In genomic region chr13:48015296-48015695, GRCm38 (mm10) we compare ENCODE assay signal across 14 mouse cellular contexts.
DNase-seq lines count a peak whose midpoint lies in the region; ATAC-seq and TF ChIP-seq lines count a peak whose summit lies in the region.
"Had no signal": no experiment of that assay in that cellular context is flagged by ENCODE, and none has a peak within 500 bp of the region (broad histone marks: within the 10 kb centered on the region; RNA-seq: fewer than 3 reads in every experiment).

No protein-coding gene starts in this region.

- H3K36me3 ChIP-seq in forebrain, embryonic 10.5 days (replicated peaks): no peaks in the 10 kb centered on the region
- no peaks in the 10 kb centered on the region for H3K36me3 ChIP-seq in forebrain, embryonic 14.5 days (ENCODE audit: control insufficient read depth, insufficient read depth, low read length)
- no peaks in the 10 kb centered on the region for H3K36me3 ChIP-seq in hindbrain, embryonic 12.5 days
- H3K36me3 ChIP-seq: embryonic facial prominence, embryonic 15.5 days; hindbrain, embryonic 13.5 days; limb, embryonic 13.5 days; liver, embryonic 15.5 days had no signal

- H3K9me3 ChIP-seq in forebrain, embryonic 10.5 days: no peaks in the 10 kb centered on the region
- H3K9me3 ChIP-seq in forebrain, embryonic 14.5 days (replicated peaks; ENCODE audit: control insufficient read depth, low read length): peaks cover 3% of the 10 kb centered on the region; the same call in 1 of the 2 replicates
- H3K9me3 ChIP-seq in hindbrain, embryonic 12.5 days (replicated peaks): no peaks in the 10 kb centered on the region
- H3K9me3 ChIP-seq: embryonic facial prominence, embryonic 15.5 days; hindbrain, embryonic 13.5 days; limb, embryonic 13.5 days; liver, embryonic 15.5 days had no signal

- no peak for DNase-seq in forebrain, embryonic 10.5 days (ENCODE audit: extremely low spot score, low spot score)
- no peak for DNase-seq in forebrain, embryonic 14.5 days (ENCODE audit: low spot score)
- no peak for DNase-seq in layer of hippocampus, adult 2 months (ENCODE audit: low spot score in 2 of 2)
- no peak for DNase-seq in layer of hippocampus, adult 9-11 months
- DNase-seq in 416B (ENCODE audit: low read depth) (peak; percentile 16), NIH3T3 (ENCODE audit: low read depth) (peak; percentile 43)
- DNase-seq: cerebellum, adult 18-20 months; right cerebral cortex, adult 18-20 months had no signal

- no peak overlapping the region for H3K4me3 ChIP-seq in forebrain, embryonic 10.5 days
- H3K4me3 ChIP-seq in forebrain, embryonic 14.5 days (ENCODE audit: low read depth, low read length): no peak overlapping the region
- no peak overlapping the region for H3K4me3 ChIP-seq in layer of hippocampus, adult 2 months
- H3K4me3 ChIP-seq in hindbrain, embryonic 12.5 days: no peak overlapping the region
- H3K4me3 ChIP-seq: embryonic facial prominence, embryonic 15.5 days; hindbrain, embryonic 13.5 days; limb, embryonic 13.5 days; liver, embryonic 15.5 days had no signal

- peak; percentile 42 for TF ChIP-seq CTCF in layer of hippocampus, adult 2 months (conservative IDR thresholded peaks at IDR 0.05)

- no peak overlapping the region for H3K4me2 ChIP-seq in forebrain, embryonic 14.5 days (ENCODE audit: low read length)
- H3K4me2 ChIP-seq in hindbrain, embryonic 12.5 days (replicated peaks): no peak overlapping the region
- H3K4me2 ChIP-seq: embryonic facial prominence, embryonic 15.5 days; hindbrain, embryonic 13.5 days; limb, embryonic 13.5 days; liver, embryonic 15.5 days had no signal

- no peak overlapping the region for H3K9ac ChIP-seq in forebrain, embryonic 14.5 days (ENCODE audit: low read length)
- no peak overlapping the region for H3K9ac ChIP-seq in hindbrain, embryonic 12.5 days
- H3K9ac ChIP-seq: embryonic facial prominence, embryonic 15.5 days; hindbrain, embryonic 13.5 days; limb, embryonic 13.5 days; liver, embryonic 15.5 days had no signal

- H3K27me3 ChIP-seq in forebrain, embryonic 10.5 days (ENCODE audit: poor library complexity, severe bottlenecking): no peaks in the 10 kb centered on the region
- H3K27me3 ChIP-seq in forebrain, embryonic 14.5 days (replicated peaks; ENCODE audit: control insufficient read depth, insufficient read depth, low read length): no peaks in the 10 kb centered on the region
- H3K27me3 ChIP-seq in hindbrain, embryonic 12.5 days: no peaks in the 10 kb centered on the region
- H3K27me3 ChIP-seq: embryonic facial prominence, embryonic 15.5 days; hindbrain, embryonic 13.5 days; limb, embryonic 13.5 days; liver, embryonic 15.5 days had no signal

- peak overlapping the region; percentile 66; the same call in 1 of the 2 replicates for H3K27ac ChIP-seq in forebrain, embryonic 10.5 days
- no peak overlapping the region for H3K27ac ChIP-seq in forebrain, embryonic 14.5 days (ENCODE audit: low read depth, low read length)
- H3K27ac ChIP-seq in layer of hippocampus, adult 2 months: no peak overlapping the region
- H3K27ac ChIP-seq in hindbrain, embryonic 12.5 days: no peak overlapping the region
- H3K27ac ChIP-seq: embryonic facial prominence, embryonic 15.5 days; hindbrain, embryonic 13.5 days; limb, embryonic 13.5 days; liver, embryonic 15.5 days had no signal

- no peak for ATAC-seq in forebrain, embryonic 14.5 days
- no peak for ATAC-seq in megakaryocyte progenitor cell, adult 5-6 weeks (replicated peaks; ENCODE audit: poor library complexity)
- ATAC-seq in hindbrain, embryonic 12.5 days (ENCODE audit: low FRiP score): no peak

- WGBS in forebrain, embryonic 10.5 days: 87% methylated on average over 4 of the region's 4 CpGs
- WGBS in forebrain, embryonic 14.5 days: 81% methylated on average over 4 of the region's 4 CpGs
- WGBS in hindbrain, embryonic 12.5 days: 88% methylated on average over 4 of the region's 4 CpGs

- H3K4me1 ChIP-seq in forebrain, embryonic 10.5 days: peaks cover 42% of the 10 kb centered on the region
- H3K4me1 ChIP-seq in forebrain, embryonic 14.5 days (ENCODE audit: control insufficient read depth, insufficient read depth, low read length): peaks cover 9% of the 10 kb centered on the region
- peaks cover 19% of the 10 kb centered on the region for H3K4me1 ChIP-seq in hindbrain, embryonic 12.5 days
- H3K4me1 ChIP-seq: liver, embryonic 15.5 days had no signal

Comparison
In these comparisons a context has a peak if more than half of its experiments do, and no peak if none do; other contexts are left out.
1. DNase-seq: peak in 416B (single experiment) and NIH3T3 (single experiment); none in forebrain, embryonic 10.5 days (single experiment), forebrain, embryonic 14.5 days (single experiment), layer of hippocampus, adult 2 months (0 of 2) and layer of hippocampus, adult 9-11 months (single experiment).